Mouse (Mus musculus) stomach, embryonic 15.5 days (tissue): ENCODE results near the gene Zbtb49. TPM values are rescaled to one million over a fixed set of nuclear protein-coding genes. Genes with fewer than 3 reads are reported as not detected.

ENCODE experiments used
- ATAC-seq: fragments of 200-750 bp; cut with Nextera tagmentation; 2 replicates; pipeline ENCODE4 v1.8.0; 2017; ENCODE audit warnings: low read depth, moderate number of reproducible peaks, moderate TSS enrichment; ENCODE audit not compliant: insufficient read depth, low FRiP score
- H3K27ac ChIP-seq: fragments of 300-500 bp; sonication (generic); 2 replicates; pipeline ENCODE4 v1.5.1; 2015; ENCODE audit warnings: mild to moderate bottlenecking, inconsistent platforms
- H3K27me3 ChIP-seq: fragments of 300-500 bp; sonication (generic); replicated peaks from 2 replicates; pipeline ENCODE4 v1.6.1; 2015; ENCODE audit warnings: inconsistent platforms
- H3K36me3 ChIP-seq: fragments of 300-500 bp; sonication (generic); 2 replicates; pipeline ENCODE4 v1.6.1; 2015; ENCODE audit warnings: inconsistent platforms
- H3K4me1 ChIP-seq: fragments of 300-500 bp; sonication (generic); 2 replicates; pipeline ENCODE4 v1.6.1; 2015; ENCODE audit warnings: inconsistent platforms
- H3K4me2 ChIP-seq: fragments of 300-500 bp; sonication (generic); 2 replicates; pipeline ENCODE4 v1.6.1; 2015; ENCODE audit warnings: mild to moderate bottlenecking, inconsistent platforms
- H3K4me3 ChIP-seq: fragments of 300-500 bp; sonication (generic); replicated peaks from 2 replicates; pipeline ENCODE4 v1.5.1; 2015; ENCODE audit warnings: inconsistent platforms
- H3K9ac ChIP-seq: fragments of 300-500 bp; sonication (generic); 2 replicates; pipeline ENCODE4 v1.6.1; 2015; ENCODE audit warnings: inconsistent platforms
- H3K9me3 ChIP-seq: fragments of 300-500 bp; sonication (generic); 2 replicates; pipeline ENCODE4 v1.6.1; 2016; ENCODE audit warnings: inconsistent platforms
- WGBS: fragments of 180-500 bp; shearing (Covaris S2); methylation state at CpG from one replicate; pipeline ENCODE4 v1.1.7; 2015; 5-methylcytosine and 5-hydroxymethylcytosine counted together
- polyA plus RNA-seq: library from polyadenylated mRNA; unstranded; fragments of >200 nt; fragmentation: Nextera tagmentation; extraction: Ambion mirVana; gene quantifications from 2 replicates; pipeline ENCODE4 v1.2.1, GENCODE M21; 2015

Gene Zbtb49
- polyA plus RNA-seq, 1 experiment from 2014 or later, result 12.0 TPM

DNA sequence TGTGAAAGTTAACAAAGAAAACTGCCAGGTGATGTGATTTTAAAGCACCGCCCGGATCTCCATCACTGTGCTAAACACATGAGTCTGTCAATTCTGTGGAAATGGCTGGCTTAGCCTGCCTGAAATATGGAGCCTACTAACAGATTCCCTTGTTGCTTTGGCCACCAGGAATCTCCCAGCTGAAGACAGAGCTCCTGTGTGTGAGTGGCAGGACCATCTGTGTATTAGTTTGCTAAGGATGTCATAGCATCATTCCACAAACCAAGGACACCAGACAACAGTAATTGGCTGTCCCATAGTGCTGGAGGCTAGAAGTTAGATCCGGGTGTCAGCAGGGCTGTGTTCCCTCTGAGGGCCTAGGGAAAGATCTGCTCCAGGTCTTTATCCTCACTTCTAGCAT lies 29.4 kb downstream of the Zbtb49 start:
- no peaks in the 10 kb centered on the region for H3K9me3 ChIP-seq
- H3K4me1 ChIP-seq, result no peaks in the 10 kb centered on the region
- ATAC-seq, result no peak
- H3K4me2 ChIP-seq, result no peak overlapping the region
- no peaks in the 10 kb centered on the region for H3K36me3 ChIP-seq
- whole genome bisulfite sequencing, result 93% methylated on average over 3 of the region's 3 CpGs
- no peaks in the 10 kb centered on the region for H3K27me3 ChIP-seq
- no peak overlapping the region for H3K4me3 ChIP-seq
- no peak overlapping the region for H3K9ac ChIP-seq
- H3K27ac ChIP-seq, result no peak overlapping the region

GRCm38 (mm10) chr5:38187006-38187405 lies 33.3 kb downstream of the Zbtb49 start:
- H3K9ac ChIP-seq, result no peak overlapping the region
- WGBS, result 87% methylated on average over 2 of the region's 2 CpGs
- H3K4me2 ChIP-seq, result no peak overlapping the region
- H3K9me3 ChIP-seq, result no peaks in the 10 kb centered on the region
- ATAC-seq, result no peak
- H3K27ac ChIP-seq, result no peak overlapping the region
- no peaks in the 10 kb centered on the region for H3K27me3 ChIP-seq
- no peaks in the 10 kb centered on the region for H3K4me1 ChIP-seq
- H3K4me3 ChIP-seq, result no peak overlapping the region
- no peaks in the 10 kb centered on the region for H3K36me3 ChIP-seq

DNA sequence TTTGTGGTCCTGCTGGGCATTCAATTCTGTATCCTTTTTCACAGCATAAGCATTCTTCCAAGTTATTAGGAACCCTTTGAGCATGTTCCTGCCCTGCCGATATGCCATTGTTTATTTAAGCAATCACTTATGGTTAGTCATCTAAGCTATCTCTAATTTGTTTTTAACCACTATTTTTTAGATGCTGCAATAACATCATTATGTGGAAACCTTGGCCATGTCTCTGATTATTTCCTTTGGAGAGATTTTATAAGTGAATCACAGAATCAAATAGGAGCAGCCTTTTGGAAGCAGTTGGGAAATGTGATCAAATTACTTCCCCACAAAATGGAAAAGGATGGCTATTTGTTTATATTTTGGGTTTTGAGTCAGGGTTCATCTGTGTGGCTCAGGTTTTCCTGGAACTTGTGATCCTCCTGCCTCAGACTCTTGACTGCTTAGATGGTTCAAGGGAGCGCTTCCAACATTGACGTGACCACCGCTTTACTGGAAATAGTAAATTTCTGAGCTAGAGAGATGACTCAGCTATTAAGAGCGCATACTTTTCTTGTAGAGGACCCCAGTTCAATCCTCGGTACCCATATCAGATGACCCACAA lies 35.5 kb downstream of the Zbtb49 start:
- H3K4me2 ChIP-seq, result no peak overlapping the region
- H3K36me3 ChIP-seq, result no peaks in the 10 kb centered on the region
- ATAC-seq, result no peak
- no peaks in the 10 kb centered on the region for H3K9me3 ChIP-seq
- WGBS, result 77% methylated on average over 6 of the region's 6 CpGs
- H3K9ac ChIP-seq, result no peak overlapping the region
- H3K27me3 ChIP-seq, result no peaks in the 10 kb centered on the region
- H3K4me3 ChIP-seq, result no peak overlapping the region
- no peaks in the 10 kb centered on the region for H3K4me1 ChIP-seq
- no peak overlapping the region for H3K27ac ChIP-seq

DNA sequence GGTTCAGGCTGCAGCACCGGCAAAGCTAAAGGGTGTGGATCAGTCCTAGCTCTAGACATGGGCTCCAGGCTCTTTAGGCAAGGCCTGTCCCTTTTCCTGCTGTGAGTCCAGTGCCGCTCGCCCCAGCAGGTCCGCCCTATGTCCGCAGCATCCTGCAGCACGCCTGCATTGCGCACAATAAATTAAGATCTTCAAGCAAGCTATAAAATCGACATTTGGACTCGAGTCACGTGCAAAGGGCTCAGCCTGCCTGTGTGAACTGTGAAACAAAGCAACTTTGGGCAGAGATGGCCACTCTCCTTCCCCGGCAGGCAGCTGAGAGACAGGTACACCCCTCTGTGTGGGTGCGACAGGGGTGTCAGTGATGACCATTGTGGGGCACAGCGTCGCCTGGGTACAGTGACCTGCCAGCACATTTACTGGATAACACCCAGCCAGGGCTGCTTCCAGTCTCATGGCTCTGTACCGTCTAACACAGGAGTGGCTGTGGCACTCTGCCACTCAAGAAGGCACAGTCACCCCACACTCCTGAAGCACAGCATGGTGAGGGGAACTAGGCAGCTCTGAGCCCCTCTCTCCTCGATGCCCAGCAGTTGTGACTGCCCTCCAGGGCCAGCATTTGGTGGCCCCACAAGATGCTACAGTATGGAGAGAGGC lies 45.9 kb downstream of the Zbtb49 start:
- H3K4me3 ChIP-seq, result no peak overlapping the region
- WGBS, result 77% methylated on average over 16 of the region's 16 CpGs

GRCm38 (mm10) chr5:38173766-38174165 lies 46.5 kb downstream of the Zbtb49 start:
- Histone ChIP-seq H3K9me3 (no peaks in the 10 kb centered on the region), H3K27ac (no peak overlapping the region), H3K9ac (no peak overlapping the region), H3K4me2 (no peak overlapping the region), H3K4me3 (no peak overlapping the region), H3K4me1 (no peaks in the 10 kb centered on the region), H3K36me3 (no peaks in the 10 kb centered on the region), H3K27me3 (no peaks in the 10 kb centered on the region)
- 42% methylated on average over 5 of the region's 5 CpGs for WGBS
- no peak for ATAC-seq

More for the DNA sequence above, 45.9 kb downstream of the Zbtb49 start:
- H3K9ac ChIP-seq, result no peak overlapping the region
- H3K27me3 ChIP-seq, result no peaks in the 10 kb centered on the region
- no peak overlapping the region for H3K4me2 ChIP-seq
- no peak overlapping the region for H3K27ac ChIP-seq
- H3K9me3 ChIP-seq, result no peaks in the 10 kb centered on the region
- ATAC-seq, result no peak
- H3K4me1 ChIP-seq, result no peaks in the 10 kb centered on the region
- H3K36me3 ChIP-seq, result no peaks in the 10 kb centered on the region

DNA sequence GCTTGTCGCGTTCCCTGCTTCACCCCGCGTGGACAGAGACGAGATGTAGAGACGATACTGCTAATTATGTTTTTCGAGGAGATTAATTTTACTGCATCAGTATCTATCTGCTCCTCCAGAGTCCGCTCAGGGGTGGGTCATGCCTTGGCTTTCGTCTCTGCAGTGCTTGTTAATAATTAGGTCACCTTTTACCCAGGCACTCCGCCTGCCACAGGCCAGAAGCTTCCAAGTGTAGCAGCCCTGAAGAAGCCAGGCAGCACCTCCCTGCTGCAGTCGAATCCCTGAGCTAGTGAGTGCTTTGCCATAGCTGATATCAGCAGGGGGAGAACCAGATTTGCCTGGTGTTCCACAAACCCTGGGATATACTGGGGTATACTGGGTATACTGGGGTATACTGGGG lies 51.8 kb downstream of the Zbtb49 start:
- WGBS, result 71% methylated on average over 11 of the region's 11 CpGs
- H3K9me3 ChIP-seq, result no peaks in the 10 kb centered on the region
- no peaks in the 10 kb centered on the region for H3K4me1 ChIP-seq
- ATAC-seq, result no peak
- H3K4me2 ChIP-seq, result no peak overlapping the region
- H3K9ac ChIP-seq, result no peak overlapping the region
- no peak overlapping the region for H3K4me3 ChIP-seq
- H3K36me3 ChIP-seq, result no peaks in the 10 kb centered on the region
- H3K27me3 ChIP-seq, result no peaks in the 10 kb centered on the region
- H3K27ac ChIP-seq, result no peak overlapping the region

GRCm38 (mm10) chr5:38159634-38160413 lies 60.4 kb downstream of the Zbtb49 start, which contains the start of gene Nsg1:
TSS of gene Nsg1 (minus strand) at chr5:38159907.
- no peaks in the 10 kb centered on the region for H3K9me3 ChIP-seq
- peaks cover 3% of the 10 kb centered on the region; the same call in 1 of the 2 replicates for H3K36me3 ChIP-seq
- peak; percentile 8; the same call in 1 of the 2 replicates for ATAC-seq
- peaks cover 20% of the 10 kb centered on the region; the same call in 1 of the 2 replicates for H3K27me3 ChIP-seq
- WGBS, result 10% methylated on average over 35 of the region's 35 CpGs
- peak within 1 kb of the TSS; percentile 73 for H3K4me3 ChIP-seq
- no peak within 1 kb of the TSS for H3K27ac ChIP-seq
- peak within 1 kb of the TSS; percentile 92 for H3K4me2 ChIP-seq
- 0 out of 2 replicates have a peak, but pooled peaks cover 9% of the 10 kb centered on the region for H3K4me1 ChIP-seq
- H3K9ac ChIP-seq, result peak within 1 kb of the TSS; percentile 55

GRCm38 (mm10) chr5:38158947-38159633 lies 61.2 kb downstream of the Zbtb49 start:
- Histone ChIP-seq H3K4me2 (peak overlapping the region; percentile 92), H3K9me3 (no peaks in the 10 kb centered on the region), H3K27me3 (peaks cover 20% of the 10 kb centered on the region; the same call in 1 of the 2 replicates), H3K4me1 (0 out of 2 replicates have a peak, but pooled peaks cover 9% of the 10 kb centered on the region), H3K4me3 (peak overlapping the region; percentile 73), H3K9ac (peak overlapping the region; percentile 55), H3K36me3 (peaks cover 5% of the 10 kb centered on the region; the same call in 1 of the 2 replicates), H3K27ac (no peak overlapping the region)
- peak; percentile 64; the same call in 1 of the 2 replicates for ATAC-seq
- under 1% methylated on average over 69 of the region's 79 CpGs for WGBS

DNA sequence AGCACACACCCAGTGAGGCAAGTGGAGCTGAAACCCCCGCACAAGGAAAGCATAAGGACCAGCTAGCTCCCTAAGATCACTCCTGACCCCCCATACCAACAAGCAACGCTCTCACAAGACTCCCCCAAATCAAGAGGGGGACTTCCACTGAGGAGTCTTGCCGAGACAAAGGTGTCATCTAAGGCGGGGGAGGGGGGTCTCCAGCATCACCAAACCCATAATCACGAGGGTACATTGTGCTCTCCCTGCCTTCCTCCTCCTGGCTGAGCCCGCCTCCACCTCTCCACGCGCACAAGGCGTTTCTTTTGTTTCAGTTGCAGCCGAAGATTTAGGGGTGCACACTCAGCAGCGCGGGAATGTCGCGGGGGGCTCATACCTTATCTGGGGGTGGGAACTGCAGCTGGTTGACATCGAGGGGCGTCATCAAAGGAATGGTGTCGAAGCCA lies 61.7 kb downstream of the Zbtb49 start:
- Histone ChIP-seq H3K4me2 (peak overlapping the region; percentile 92), H3K9ac (peak overlapping the region; percentile 55), H3K27me3 (peaks cover 20% of the 10 kb centered on the region; the same call in 1 of the 2 replicates), H3K4me1 (0 out of 2 replicates have a peak, but pooled peaks cover 9% of the 10 kb centered on the region), H3K36me3 (peaks cover 5% of the 10 kb centered on the region; the same call in 1 of the 2 replicates), H3K9me3 (no peaks in the 10 kb centered on the region), H3K4me3 (peak overlapping the region; percentile 73), H3K27ac (no peak overlapping the region)
- ATAC-seq, result no peak
- 3% methylated on average over 17 of the region's 17 CpGs for WGBS

GRCm38 (mm10) chr5:38157481-38158020 lies 62.7 kb downstream of the Zbtb49 start:
- no peaks in the 10 kb centered on the region for H3K9me3 ChIP-seq
- peaks cover 5% of the 10 kb centered on the region; the same call in 1 of the 2 replicates for H3K36me3 ChIP-seq
- no peak for ATAC-seq
- 69% methylated on average over 9 of the region's 9 CpGs for WGBS
- no peak overlapping the region for H3K4me3 ChIP-seq
- H3K27ac ChIP-seq, result no peak overlapping the region
- no peak overlapping the region for H3K4me2 ChIP-seq
- H3K4me1 ChIP-seq, result 0 out of 2 replicates have a peak, but pooled peaks cover 9% of the 10 kb centered on the region
- peaks cover 20% of the 10 kb centered on the region; the same call in 1 of the 2 replicates for H3K27me3 ChIP-seq
- H3K9ac ChIP-seq, result no peak overlapping the region

DNA sequence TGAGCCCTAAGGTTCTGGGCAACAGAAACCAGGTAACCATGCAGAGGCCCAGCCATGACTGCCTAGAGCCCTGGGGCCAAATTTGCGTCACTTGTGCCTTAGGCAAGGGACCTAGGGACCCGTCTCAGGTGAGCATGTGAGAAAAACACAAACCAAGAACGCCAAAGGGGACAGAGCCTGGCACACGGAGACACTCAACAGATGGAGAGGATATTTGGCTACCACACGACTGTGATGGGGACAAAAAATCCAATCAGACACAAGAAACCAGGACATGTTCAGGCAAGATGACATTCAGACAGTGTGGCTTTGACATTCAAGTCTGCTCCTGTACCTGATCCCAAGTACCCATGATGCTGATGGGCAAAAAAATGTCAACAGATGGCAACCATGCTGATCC lies 66.6 kb downstream of the Zbtb49 start:
- Histone ChIP-seq H3K36me3 (peaks cover 5% of the 10 kb centered on the region; the same call in 1 of the 2 replicates), H3K4me2 (no peak overlapping the region), H3K9me3 (no peaks in the 10 kb centered on the region), H3K9ac (no peak overlapping the region), H3K4me1 (0 out of 2 replicates have a peak, but pooled peaks cover under 1% of the 10 kb centered on the region), H3K4me3 (no peak overlapping the region), H3K27ac (no peak overlapping the region), H3K27me3 (no peaks in the 10 kb centered on the region)
- ATAC-seq, result no peak
- 86% methylated on average over 5 of the region's 5 CpGs for WGBS
